Mouse (Mus musculus) adrenal gland, postnatal 4 days (tissue): ENCODE data around the gene Erbb2. TPM values are rescaled to one million over a fixed set of nuclear protein-coding genes. Genes with fewer than 3 reads are reported as not detected.
"Not testable (repeated sequence)": the region's sequence is repeated elsewhere in the genome, so short reads cannot be mapped to it uniquely, and the experiment has no call there.

Experiments
- DNase-seq, 2 experiments: peaks; one replicate each; pipeline ENCODE4 v3.0.0; 2021 to 2022; ENCODE audit warnings: low spot score in 2 of 2, mixed read lengths in 2 of 2
- long read RNA-seq, 2 experiments: library from polyadenylated mRNA; stranded (forward); transcript quantifications; one replicate each; pipeline ENCODE4 v2.0.0; 2021
- total RNA-seq, 2 experiments: library from RNA; stranded (reverse); gene quantifications; 2 replicates each; pipeline ENCODE4 v1.2.3; 2021

Gene Erbb2
- 10 to 100 TPM; 10.8 to 19.4 TPM for total RNA-seq
- long read RNA-seq, experiment 1, full-length matches to known transcripts, result 1 of 7 reads
- long read RNA-seq, experiment 1, partial matches to known transcripts, result 3 of 7 reads
- long read RNA-seq, experiment 1, other reads (novel, unspliced or antisense), result 3 of 7 reads
- long read RNA-seq, experiment 2, full-length matches to known transcripts, result 5 of 13 reads
- long read RNA-seq, experiment 2, partial matches to known transcripts, result 3 of 13 reads
- long read RNA-seq, experiment 2, other reads (novel, unspliced or antisense), result 5 of 13 reads

GRCm38 (mm10) chr11:98412273-98412796, at the start of gene Erbb2:
Gene Erbb2 (plus strand): TSS chr11:98412470.
- DNase-seq, result peak in 1 of 2 experiments; percentile 50

GRCm38 (mm10) chr11:98363817-98364216, 48.5 kb upstream of the Erbb2 start:
- DNase-seq, result no peak

- DNase-seq, result no peak
Measured at GRCm38 (mm10) chr11:98364410-98364809, 47.9 kb upstream of the Erbb2 start.

GRCm38 (mm10) chr11:98366290-98366689, 46.0 kb upstream of the Erbb2 start:
- DNase-seq, result no peak

GRCm38 (mm10) chr11:98367171-98367862, 45.0 kb upstream of the Erbb2 start:
- DNase-seq, result no peak

GRCm38 (mm10) chr11:98367863-98368186, 44.4 kb upstream of the Erbb2 start:
- DNase-seq, result no peak

GRCm38 (mm10) chr11:98369337-98369736, 42.9 kb upstream of the Erbb2 start:
- DNase-seq, result no peak

- DNase-seq, result no peak
Measured at GRCm38 (mm10) chr11:98370588-98370987, 41.7 kb upstream of the Erbb2 start.

GRCm38 (mm10) chr11:98371556-98372240, 40.6 kb upstream of the Erbb2 start:
- DNase-seq, result no peak

- DNase-seq, result no peak
Measured at GRCm38 (mm10) chr11:98372406-98372805, 39.9 kb upstream of the Erbb2 start.

- no peak for DNase-seq
Measured at GRCm38 (mm10) chr11:98373244-98373643, 39.0 kb upstream of the Erbb2 start.

- no peak for DNase-seq
Measured at GRCm38 (mm10) chr11:98374266-98374665, 38.0 kb upstream of the Erbb2 start.

GRCm38 (mm10) chr11:98376756-98377155, 35.5 kb upstream of the Erbb2 start:
- no peak for DNase-seq

GRCm38 (mm10) chr11:98377787-98378186, 34.5 kb upstream of the Erbb2 start:
- no peak for DNase-seq

GRCm38 (mm10) chr11:98379379-98379778, 32.9 kb upstream of the Erbb2 start:
- no peak for DNase-seq

GRCm38 (mm10) chr11:98380106-98380505, 32.2 kb upstream of the Erbb2 start:
- no peak for DNase-seq

- no peak for DNase-seq
Measured at GRCm38 (mm10) chr11:98381651-98382050, 30.6 kb upstream of the Erbb2 start.

GRCm38 (mm10) chr11:98382405-98382804, 29.9 kb upstream of the Erbb2 start:
- not testable (repeated sequence) for DNase-seq

GRCm38 (mm10) chr11:98383261-98384030, 28.8 kb upstream of the Erbb2 start, which contains the start of gene Tcap:
Gene Tcap (plus strand): TSS chr11:98383811.
- DNase-seq, result no peak

- DNase-seq, result no peak
Measured at GRCm38 (mm10) chr11:98384216-98384615, 28.1 kb upstream of the Erbb2 start.
